Mouse (Mus musculus) thymus, adult 2 months (tissue): ENCODE results near the gene Rrbp1. TPM values are rescaled to one million over a fixed set of nuclear protein-coding genes. Genes with fewer than 3 reads are reported as not detected.

ENCODE experiments used
- DNase-seq: peaks from one replicate; pipeline ENCODE4 v3.0.0; 2021
- H3K27ac ChIP-seq: fragments of 200-500 bp; 2 replicates; pipeline ENCODE4 v1.5.1; 2012; ENCODE audit warnings: low read length, control low read depth; ENCODE audit not compliant: control insufficient read depth, insufficient read depth
- H3K27me3 ChIP-seq: fragments of 200-500 bp; 2 replicates; pipeline ENCODE4 v1.6.1; 2012; ENCODE audit warnings: mild to moderate bottlenecking, low read length, moderate library complexity, mixed read lengths; ENCODE audit not compliant: control insufficient read depth, insufficient read depth
- H3K36me3 ChIP-seq: fragments of 200-500 bp; 2 replicates; pipeline ENCODE4 v1.6.1; 2012; ENCODE audit warnings: mild to moderate bottlenecking, low read length, moderate library complexity; ENCODE audit not compliant: control insufficient read depth, insufficient read depth
- H3K4me1 ChIP-seq: fragments of 200-500 bp; replicated peaks from 2 replicates; pipeline ENCODE4 v1.6.1; 2012; ENCODE audit warnings: low read length; ENCODE audit not compliant: control insufficient read depth, insufficient read depth
- H3K4me3 ChIP-seq: fragments of 200-500 bp; 2 replicates; pipeline ENCODE4 v1.5.1; 2012; ENCODE audit warnings: mild to moderate bottlenecking, low read length, control low read depth, moderate library complexity; ENCODE audit not compliant: control insufficient read depth, insufficient read depth
- CTCF ChIP-seq: fragments of 200-500 bp; IDR thresholded peaks from 2 replicates; pipeline ENCODE4 v1.5.1; 2012; ENCODE audit warnings: mild to moderate bottlenecking, control low read depth, low read length, moderate library complexity, borderline replicate concordance; ENCODE audit not compliant: control insufficient read depth, poor library complexity, insufficient read depth; ENCODE audit errors: extremely low read depth
- POLR2A ChIP-seq: fragments of 200-500 bp; IDR thresholded peaks from 2 replicates; pipeline ENCODE4 v1.6.1; 2012; ENCODE audit warnings: mild to moderate bottlenecking, low read length, control low read depth, moderate library complexity; ENCODE audit not compliant: control insufficient read depth, poor library complexity, insufficient read depth; ENCODE audit errors: extremely low read depth
- WGBS: fragments of 180-500 bp; shearing (Covaris S2); methylation state at CpG from one replicate; pipeline ENCODE4 v1.1.7; 2018; 5-methylcytosine and 5-hydroxymethylcytosine counted together
- polyA plus RNA-seq: library from polyadenylated mRNA; depleted of rRNA; stranded (reverse); fragments of >200 nt; gene quantifications from 2 replicates; pipeline ENCODE4 v1.2.3, GENCODE M21; 2012; rRNA removed

The Rrbp1 gene
- 28.7 and 33.8 TPM in 2 replicates for polyA plus RNA-seq

DNA sequence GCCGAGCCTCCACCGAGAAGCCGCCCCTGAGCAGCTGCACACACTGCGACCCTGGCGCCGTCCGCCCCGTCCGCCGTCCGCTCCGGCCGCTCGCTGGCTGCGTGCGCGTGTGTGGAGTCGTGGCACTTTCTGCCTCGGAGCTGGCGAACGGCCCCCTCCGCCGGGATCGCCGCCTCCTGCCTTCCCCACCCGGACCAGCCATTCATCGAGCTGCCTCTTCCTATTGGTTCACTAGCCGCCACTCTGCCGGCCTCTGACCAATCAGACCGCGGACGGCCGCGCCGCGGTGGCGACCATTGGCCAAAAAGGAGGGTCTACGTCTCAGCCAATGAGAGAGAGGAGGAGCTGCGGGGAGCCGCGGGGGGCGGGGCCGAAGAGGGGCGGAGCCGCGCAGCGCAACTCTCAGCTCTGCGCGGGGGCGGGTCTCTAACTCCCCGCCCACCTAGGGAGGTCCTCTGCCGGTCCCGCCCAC is at the start of gene Rrbp1:
Gene Rrbp1, minus strand, starts transcription at position 184 of the 472 bp plus-strand sequence.
- WGBS, result under 1% methylated on average over 53 of the region's 53 CpGs

DNA sequence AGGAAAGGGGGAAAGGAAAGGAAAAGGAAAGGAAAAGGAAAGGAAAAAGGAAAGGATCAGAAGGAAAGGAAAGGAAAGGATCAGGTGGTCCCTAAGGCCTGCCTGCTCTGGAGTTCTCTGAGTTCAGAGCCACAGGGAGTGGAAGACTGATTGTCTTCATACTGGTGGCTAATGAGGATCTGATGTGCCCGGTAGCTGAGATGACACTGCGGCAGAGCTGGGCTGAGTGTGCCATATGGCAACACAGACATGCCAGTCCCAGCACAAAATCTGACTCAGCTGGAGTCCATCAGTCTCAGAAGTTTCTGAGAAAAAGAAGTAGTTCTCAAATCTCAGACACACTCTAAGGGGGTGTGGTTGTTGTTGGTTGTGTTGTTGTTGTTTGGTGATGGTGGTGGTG is 46.7 kb upstream of the Rrbp1 start:
- WGBS, result 98% methylated on average over 2 of the region's 2 CpGs
- no peak for DNase-seq
- Histone ChIP-seq H3K4me3 (no peak overlapping the region), H3K27ac (no peak overlapping the region), H3K36me3 (no peaks in the 10 kb centered on the region), H3K27me3 (no peaks in the 10 kb centered on the region), H3K4me1 (no peaks in the 10 kb centered on the region)
- TF ChIP-seq POLR2A (no peak), CTCF (no peak)

More for the DNA sequence above, at the start of gene Rrbp1:
- Histone ChIP-seq H3K4me1 (peaks cover 10% of the 10 kb centered on the region), H3K36me3 (no peaks in the 10 kb centered on the region), H3K4me3 (peak within 1 kb of the TSS; percentile 63), H3K27me3 (no peaks in the 10 kb centered on the region), H3K27ac (no peak within 1 kb of the TSS)
- DNase-seq, result peak; percentile 97
- TF ChIP-seq CTCF (no peak), POLR2A (peak; percentile 50; the same call in 1 of the 2 replicates)

DNA sequence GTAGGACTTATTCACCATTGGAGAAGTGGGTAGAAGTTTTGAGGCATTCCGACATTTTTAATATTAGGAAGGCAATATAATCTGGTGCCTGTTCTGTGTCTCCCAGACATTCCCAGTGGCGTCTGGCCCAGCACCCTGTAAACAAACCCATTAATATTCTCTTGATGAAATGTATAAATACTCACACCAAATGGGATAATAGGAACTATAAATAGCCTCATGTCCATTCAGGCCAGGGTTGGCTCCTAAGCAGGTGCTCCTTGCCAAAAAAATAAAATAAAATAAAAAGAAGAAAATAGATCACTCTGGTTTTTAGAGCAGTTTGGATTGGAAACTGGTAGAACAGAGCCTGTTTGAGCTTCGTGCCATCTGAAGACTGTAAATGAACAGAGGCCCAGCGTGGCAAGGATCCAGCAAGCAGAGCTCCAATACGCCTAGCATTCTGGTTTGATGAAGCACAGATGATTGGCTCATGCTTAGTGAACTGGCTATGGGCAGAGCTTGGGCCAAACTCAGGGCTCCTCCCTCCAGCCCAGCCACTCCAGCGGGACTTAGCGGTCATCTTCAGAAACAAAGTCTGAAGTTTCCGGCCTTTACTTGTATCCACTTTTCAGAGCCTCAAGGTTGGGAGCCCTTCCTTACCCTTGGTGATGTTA is 41.5 kb upstream of the Rrbp1 start:
- Histone ChIP-seq H3K27ac (no peak overlapping the region), H3K4me1 (no peaks in the 10 kb centered on the region), H3K36me3 (no peaks in the 10 kb centered on the region), H3K27me3 (no peaks in the 10 kb centered on the region), H3K4me3 (no peak overlapping the region)
- TF ChIP-seq POLR2A, result no peak
- no peak for TF ChIP-seq CTCF
- no peak for DNase-seq
- WGBS, result 95% methylated on average over 8 of the region's 8 CpGs

DNA sequence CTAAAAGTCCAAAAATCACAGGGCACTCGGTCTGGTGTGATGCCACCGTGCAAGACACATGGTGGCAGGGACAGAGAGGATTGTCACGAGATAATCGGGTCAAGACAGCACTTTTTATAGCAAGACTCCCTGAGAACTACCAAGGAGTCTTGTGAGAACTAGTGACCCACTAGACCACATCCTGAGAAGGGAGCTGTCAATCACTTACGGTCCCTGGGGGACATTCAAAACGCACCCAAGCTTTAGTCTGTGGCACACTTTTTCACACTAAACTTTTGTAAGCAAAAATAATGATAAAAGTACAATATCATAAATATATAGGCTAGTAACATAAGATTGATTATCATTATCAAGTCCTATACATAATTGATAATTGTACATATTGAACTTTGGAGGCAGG is 39.8 kb upstream of the Rrbp1 start:
- no peak for TF ChIP-seq CTCF

DNA sequence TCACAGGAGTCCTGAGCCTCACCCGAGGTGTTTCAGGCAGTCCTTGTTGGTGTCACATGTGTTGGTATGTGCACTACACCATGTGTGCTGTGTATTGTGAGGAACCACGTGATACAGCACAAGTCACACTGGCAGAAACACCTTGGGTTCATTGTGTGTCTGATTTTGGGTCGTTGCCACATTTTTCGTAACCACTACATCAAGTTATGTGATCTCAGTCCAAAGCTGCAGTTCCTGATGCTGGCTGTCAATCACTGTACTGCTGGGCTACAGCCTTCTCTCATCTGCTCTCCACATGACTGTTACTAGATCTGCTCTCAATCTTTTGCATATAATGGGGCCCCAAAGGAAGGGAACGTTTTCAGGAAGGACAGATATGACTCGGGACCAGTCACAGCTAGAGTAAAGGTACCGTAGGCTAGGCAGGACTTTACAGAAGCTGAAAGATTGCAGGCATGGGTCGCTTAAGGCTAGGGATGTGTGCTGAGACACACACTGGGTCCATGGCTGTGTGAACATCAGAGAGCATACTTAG is 39.1 kb upstream of the Rrbp1 start:
- H3K4me3 ChIP-seq, result no peak overlapping the region
- no peak for DNase-seq
- no peaks in the 10 kb centered on the region for H3K27me3 ChIP-seq
- no peak for TF ChIP-seq CTCF
- TF ChIP-seq POLR2A, result no peak
- 74% methylated on average over 8 of the region's 8 CpGs for WGBS
- H3K36me3 ChIP-seq, result no peaks in the 10 kb centered on the region
- H3K27ac ChIP-seq, result no peak overlapping the region
- peaks cover 8% of the 10 kb centered on the region for H3K4me1 ChIP-seq

More for the DNA sequence above, 39.8 kb upstream of the Rrbp1 start:
- no peak overlapping the region for H3K27ac ChIP-seq
- 76% methylated on average over 6 of the region's 6 CpGs for WGBS
- H3K4me1 ChIP-seq, result peaks cover 8% of the 10 kb centered on the region
- H3K27me3 ChIP-seq, result no peaks in the 10 kb centered on the region
- H3K36me3 ChIP-seq, result no peaks in the 10 kb centered on the region
- no peak overlapping the region for H3K4me3 ChIP-seq
- DNase-seq, result no peak

DNA sequence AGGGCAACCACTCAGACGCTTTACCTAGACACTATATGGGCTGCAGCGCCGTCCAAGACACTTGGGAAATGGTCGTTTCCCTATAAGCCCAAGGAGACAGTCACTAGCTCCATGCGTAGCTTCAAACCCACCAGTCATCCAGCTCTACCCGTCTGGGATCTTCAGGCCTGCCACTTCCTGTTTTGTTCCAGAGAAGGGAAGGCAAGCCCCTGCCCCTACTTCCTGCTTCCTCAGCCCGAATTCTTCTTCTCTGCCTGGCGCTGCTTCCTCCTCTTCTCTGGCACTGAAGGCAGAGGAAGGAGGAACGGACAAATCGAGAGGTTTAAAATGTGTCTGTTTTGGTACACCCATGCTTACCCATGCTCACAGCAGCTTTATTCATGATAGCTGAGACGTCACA is 35.9 kb upstream of the Rrbp1 start:
- no peak for TF ChIP-seq CTCF
- TF ChIP-seq POLR2A, result no peak
- Histone ChIP-seq H3K27ac (no peak overlapping the region), H3K4me1 (peaks cover 8% of the 10 kb centered on the region), H3K27me3 (no peaks in the 10 kb centered on the region), H3K4me3 (no peak overlapping the region), H3K36me3 (no peaks in the 10 kb centered on the region)
- WGBS, result 42% methylated on average over 11 of the region's 11 CpGs
- DNase-seq, result peak; percentile 2
